Mouse (Mus musculus): ENCODE results near the gene Ccdc194. TPM values are rescaled to one million over a fixed set of nuclear protein-coding genes. Genes with fewer than 3 reads are reported as not detected.
"Not testable (repeated sequence)": the region's sequence is repeated elsewhere in the genome, so short reads cannot be mapped to it uniquely, and the experiment has no call there.

The Ccdc194 gene
- total RNA-seq, 2 experiments from 2014 or later = not detected

DNA sequence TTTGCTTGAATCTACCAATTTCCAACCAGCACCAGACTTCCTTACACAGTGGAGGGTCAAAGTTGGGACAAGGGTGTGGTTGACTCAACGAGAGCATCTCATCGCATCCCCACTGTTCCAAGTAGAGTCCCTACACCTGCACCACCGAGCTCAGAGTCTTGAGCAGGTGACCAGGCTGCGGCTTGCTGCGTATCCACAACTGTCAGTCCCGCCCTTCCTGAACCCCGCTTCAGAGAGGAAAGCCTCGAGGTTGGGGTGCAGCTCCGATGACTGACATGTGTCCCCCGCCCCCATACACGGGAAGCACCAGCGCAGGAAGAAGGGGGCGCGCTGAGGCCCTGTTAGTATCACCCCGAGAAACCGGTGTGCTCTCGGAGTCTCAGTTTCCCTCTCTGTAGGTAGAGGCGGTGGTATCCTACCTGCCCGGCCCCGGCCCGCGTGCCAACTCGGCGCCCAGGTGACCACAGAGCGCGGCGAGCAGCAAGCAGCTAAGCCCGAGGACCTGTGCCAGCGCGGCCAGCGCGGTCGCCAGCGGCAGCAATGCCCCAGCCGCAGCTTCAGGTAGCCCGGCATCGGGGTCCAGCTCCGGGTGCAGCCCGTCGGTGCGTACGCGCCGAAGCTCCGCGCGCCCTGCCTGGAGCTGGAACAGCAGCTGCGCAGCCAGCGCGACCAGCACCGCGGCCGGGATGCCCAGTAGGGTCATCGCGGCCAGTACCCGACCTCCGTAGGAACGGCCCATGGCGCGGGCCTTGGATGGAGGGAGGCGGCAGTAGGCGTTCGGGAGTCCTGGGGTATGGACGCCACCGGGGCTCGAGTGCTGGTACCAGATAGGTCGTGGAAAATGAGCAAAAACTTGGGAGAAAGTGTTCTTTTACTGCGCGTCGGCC is 32.8 kb upstream of the Ccdc194 start, which contains the start of gene Tmem221:
Tmem221 (minus strand) TSS at position 801 of the 887 bp plus-strand sequence.
- ATAC-seq (replicated peaks; ENCODE audit: low FRiP score, poor library complexity, severe bottlenecking) = no peak

DNA sequence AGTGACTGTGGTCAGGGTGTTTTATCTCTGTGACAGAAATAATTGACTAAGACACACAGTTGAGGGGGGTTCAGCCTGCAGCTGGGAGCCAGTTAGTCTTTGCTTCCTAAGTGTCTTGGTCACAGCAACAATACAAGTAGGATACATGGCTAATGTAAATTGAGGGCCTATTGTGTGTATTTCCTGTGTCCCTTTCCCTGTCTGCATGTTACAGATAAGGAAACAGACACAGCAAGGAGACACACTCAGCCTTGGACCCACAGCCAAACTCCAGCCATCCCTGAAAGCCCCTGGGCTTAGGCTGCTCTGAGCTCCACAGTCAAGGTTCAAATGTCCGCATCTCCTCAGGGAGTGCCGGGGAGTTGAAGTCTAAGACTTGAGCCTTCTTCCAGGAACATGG is 29.1 kb upstream of the Ccdc194 start:
- no peak for ATAC-seq (replicated peaks; ENCODE audit: low FRiP score, poor library complexity, severe bottlenecking)

DNA sequence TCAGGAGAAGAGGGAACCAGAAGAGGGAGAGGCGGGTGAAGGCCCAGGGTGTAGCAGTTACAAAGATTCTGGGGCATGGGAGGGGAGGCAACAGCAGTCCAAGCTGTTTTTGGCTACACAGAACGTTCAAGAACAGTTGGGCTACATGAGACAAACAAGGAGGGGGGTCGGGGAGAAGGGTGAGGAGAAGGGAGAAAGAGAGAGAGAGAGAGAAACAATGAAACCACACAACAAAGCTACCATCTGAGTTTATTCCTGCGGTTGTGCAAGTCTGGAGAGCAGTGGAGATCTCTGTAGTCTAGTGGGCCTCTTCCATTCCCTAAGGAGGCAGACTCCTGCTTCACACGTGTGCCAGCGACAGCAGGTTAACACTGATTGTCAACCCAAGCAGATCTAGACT is 28.5 kb upstream of the Ccdc194 start:
- ATAC-seq (replicated peaks; ENCODE audit: low FRiP score, poor library complexity, severe bottlenecking) = no peak

DNA sequence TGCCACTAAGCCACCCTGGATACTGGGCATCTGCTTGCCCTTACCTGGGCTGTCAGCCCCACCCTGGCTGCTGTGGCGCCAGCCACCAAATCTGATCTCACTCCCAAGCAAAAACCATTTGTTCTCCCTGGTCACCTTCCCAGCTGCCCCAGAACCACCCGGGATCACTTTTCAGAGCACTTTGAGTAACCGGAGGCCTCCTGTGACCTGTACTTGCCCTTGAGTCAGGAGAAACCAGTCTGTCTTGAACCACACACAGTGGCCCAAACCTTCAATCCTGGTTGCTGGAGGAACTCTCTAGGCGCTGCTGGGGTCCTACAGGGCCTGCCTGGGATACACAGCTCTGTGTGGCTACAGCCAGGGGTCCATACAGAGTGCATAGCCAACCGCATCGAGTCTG is 27.3 kb upstream of the Ccdc194 start:
- no peak for ATAC-seq (replicated peaks; ENCODE audit: low FRiP score, poor library complexity, severe bottlenecking)

DNA sequence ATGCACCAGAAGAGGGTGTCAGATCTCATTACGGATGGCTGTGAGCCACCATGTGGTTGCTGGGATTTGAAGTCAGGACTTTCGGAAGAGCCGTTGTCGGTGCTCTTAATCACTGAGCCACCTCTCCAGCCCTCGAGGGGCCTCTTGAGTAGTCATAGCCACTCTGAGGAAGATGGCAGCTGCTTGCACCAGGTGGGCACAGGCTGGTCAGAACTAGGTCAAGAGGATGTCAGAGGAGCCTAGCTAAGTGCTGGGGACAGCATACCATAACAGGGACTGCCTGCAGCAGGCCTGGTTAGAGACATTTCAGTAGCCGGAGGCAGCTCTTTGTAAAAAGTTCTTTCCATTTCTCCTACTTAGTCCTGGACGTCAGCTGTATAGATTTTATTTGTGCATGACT is 25.2 kb upstream of the Ccdc194 start:
- no peak for ATAC-seq (replicated peaks; ENCODE audit: low FRiP score, poor library complexity, severe bottlenecking)

DNA sequence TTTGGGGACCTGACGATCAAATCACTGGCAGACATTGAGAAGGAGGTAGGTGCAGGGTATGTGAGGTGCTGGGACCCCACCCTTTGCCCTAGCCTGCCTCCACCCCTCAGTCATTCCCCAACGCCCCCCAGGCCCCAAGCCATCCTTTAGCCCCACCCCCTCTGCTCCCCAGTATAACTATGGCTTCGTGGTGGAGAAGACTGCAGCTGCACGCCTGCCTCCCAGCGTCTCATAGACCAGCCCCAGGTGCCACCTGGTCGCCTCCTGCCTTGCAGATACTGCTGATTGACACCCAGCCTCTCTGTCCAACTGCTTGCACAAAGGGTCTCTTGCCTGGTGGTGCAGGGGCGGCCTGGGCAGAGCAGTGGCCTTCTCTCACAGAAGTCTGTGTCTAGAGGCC is 22.1 kb upstream of the Ccdc194 start:
- ATAC-seq (replicated peaks; ENCODE audit: low FRiP score, poor library complexity, severe bottlenecking) = no peak

DNA sequence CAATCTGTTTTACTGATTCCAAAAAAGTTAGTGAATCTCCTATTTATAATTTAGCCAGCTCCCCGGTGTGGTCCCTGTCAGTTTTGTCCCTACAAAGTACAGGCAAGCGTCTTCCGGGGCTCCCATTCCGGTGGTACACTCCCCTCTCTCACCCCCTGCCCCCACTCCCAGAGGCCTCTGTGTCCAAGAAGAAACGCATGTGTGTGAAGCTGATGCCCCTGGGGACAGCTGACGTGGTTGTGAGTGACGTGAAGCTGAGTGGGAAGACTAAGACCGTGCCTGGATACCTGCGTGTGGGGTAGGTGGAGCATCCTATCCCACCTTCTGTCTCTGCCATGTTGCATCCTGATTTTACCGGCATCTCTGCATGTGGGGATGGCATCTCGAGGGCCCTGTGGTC is 19.5 kb upstream of the Ccdc194 start:
- ATAC-seq (replicated peaks; ENCODE audit: low FRiP score, poor library complexity, severe bottlenecking) = no peak

DNA sequence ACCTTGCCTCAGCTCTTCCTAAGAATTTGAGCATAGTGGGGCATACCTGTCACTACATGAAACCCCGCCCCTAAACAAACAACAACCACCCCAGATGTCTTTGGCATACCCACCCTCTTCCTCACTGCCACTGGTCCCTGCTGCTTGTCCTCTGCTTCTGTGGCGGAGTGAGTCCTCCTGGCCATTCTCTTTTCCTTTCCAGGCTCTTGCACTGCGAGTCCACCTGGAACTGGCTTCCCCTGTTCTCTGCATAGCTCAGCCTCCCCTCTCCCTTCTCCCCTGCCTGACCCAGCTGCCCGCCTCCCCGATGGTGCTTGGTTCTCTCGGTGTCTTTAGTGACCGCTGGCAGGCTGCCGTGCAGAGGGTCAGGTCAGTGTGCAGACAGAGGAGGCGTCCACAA is 18.2 kb upstream of the Ccdc194 start:
- no peak for ATAC-seq (replicated peaks; ENCODE audit: low FRiP score, poor library complexity, severe bottlenecking)

DNA sequence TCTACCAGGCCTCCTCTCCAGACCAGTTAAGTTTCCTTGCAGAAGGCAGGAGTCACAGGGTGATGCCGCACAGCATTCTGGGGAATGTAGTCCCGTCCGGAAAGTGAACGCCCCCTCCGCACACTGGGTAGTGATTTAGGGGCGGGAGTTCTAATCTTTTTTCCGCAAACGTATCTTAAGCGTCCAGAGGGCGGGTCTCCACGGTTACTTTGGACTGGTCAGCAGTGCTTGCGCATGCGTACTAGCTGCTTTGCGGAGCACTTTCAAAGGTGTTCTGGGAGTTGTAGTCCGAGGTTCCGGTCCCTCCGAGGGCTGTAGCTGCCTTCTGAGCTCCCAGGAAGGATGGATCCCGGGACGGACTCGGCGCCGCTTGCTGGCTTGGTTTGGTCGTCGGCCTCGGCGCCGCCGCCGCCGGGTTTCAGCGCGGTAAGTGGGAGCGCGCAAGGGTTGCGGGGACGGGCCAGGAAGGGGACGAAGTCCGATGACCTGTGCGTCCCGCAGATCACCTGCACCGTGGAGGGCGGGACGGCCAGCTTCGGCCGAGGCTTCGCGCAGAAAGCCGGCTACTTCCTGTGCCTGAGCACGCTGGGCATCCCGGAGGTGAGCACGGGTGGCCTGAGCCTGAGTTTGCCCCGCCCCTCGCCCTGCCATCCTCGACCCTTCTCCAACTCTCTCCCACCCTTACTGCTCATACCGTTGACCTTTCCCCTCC is 17.3 kb upstream of the Ccdc194 start, which contains the start of gene Mvb12a:
Mvb12a (plus strand) TSS at position 291 of the 712 bp plus-strand sequence.
- peak; percentile 91 for ATAC-seq (replicated peaks; ENCODE audit: low FRiP score, poor library complexity, severe bottlenecking)

DNA sequence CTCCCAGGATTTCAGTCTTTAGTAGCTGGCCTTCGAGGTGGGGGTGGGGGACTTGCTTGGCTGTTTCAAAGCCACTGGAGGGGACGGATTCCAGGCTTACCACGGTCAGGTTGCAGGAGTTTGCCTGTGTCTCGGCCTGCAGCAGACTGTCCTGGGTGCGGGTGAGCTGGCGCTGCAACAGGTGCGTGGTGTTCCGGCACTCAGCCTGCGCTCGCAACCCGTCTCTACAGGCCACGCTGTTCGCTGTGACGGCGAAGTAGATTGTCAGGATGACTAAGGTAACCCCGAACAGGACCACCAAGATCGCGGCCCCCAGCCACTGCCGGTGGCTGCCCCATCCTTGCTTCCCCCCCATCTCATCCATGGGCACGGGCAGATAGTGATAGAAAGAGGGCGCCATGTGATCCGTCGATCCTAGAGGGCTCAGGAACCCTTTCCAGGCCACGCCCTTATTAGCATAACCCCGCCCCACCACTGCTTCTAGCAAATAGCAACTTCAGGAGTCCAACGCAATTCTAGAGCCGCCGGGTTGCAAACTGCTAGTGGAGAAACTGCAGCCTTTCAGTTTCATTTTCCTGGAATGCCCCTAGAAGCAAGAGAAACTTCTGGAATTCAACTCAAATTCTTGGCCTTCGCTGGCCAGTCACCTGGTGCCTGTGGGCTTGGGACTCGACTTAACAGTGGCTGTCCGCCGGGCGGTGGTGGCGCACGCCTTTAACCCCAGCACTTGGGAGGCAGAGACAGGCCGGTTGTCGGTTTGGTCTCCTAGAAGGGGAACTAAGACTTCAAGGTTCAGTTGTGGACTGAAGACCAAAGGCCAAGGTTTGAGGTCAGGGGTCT is 11.7 kb upstream of the Ccdc194 start, which contains the start of gene Bst2:
Bst2 (minus strand) TSS at position 429 of the 840 bp plus-strand sequence.
- peak; percentile 96 for ATAC-seq (replicated peaks; ENCODE audit: low FRiP score, poor library complexity, severe bottlenecking)

DNA sequence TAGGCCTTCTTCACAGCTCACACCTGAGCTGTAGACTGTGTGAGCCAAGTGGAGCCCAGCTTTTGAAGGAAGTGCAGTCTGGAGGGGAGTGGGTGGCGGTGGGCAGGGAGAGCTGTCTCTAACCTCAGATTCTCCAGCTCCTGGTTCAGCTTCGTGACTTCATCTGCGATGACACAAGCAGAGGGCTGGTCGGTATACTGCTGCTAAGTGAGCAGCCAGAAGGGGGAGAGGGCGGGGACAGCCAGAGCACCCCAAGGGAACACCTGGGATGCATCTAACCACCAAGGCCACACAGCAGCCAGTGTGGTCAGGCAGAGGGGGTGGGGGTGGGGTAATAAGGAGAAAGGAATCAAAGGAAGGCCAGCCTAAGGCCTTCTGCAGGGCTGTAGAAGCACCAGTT is 10.2 kb upstream of the Ccdc194 start:
- no peak for ATAC-seq (replicated peaks; ENCODE audit: low FRiP score, poor library complexity, severe bottlenecking)

DNA sequence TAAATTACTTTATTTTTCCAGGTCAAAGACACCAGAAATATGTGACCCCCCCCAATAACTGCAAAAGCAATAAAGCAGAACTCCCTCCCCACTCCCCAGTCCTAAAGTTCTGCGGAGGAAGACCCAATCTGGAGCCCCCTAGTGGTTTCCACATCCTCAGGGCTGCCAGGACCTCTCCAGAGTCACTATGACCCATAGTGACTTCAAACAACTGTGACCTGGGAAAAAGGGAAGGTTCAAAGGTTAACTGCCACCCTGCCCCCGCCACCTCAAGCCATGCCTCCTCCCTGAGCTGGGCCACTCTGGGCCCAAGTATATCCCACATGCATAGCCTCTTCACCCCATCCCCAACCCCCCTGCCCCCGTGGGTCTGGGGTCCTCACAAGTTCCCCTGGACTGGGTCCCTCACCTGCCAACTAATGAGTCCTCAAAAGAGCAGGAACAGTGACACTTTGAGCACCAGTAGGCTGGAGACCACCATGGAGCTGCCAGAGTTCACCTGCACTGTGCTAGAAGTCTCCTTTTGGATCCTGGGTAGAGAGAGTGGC is 8.8 kb upstream of the Ccdc194 start:
- ATAC-seq (replicated peaks; ENCODE audit: low FRiP score, poor library complexity, severe bottlenecking) = no peak

DNA sequence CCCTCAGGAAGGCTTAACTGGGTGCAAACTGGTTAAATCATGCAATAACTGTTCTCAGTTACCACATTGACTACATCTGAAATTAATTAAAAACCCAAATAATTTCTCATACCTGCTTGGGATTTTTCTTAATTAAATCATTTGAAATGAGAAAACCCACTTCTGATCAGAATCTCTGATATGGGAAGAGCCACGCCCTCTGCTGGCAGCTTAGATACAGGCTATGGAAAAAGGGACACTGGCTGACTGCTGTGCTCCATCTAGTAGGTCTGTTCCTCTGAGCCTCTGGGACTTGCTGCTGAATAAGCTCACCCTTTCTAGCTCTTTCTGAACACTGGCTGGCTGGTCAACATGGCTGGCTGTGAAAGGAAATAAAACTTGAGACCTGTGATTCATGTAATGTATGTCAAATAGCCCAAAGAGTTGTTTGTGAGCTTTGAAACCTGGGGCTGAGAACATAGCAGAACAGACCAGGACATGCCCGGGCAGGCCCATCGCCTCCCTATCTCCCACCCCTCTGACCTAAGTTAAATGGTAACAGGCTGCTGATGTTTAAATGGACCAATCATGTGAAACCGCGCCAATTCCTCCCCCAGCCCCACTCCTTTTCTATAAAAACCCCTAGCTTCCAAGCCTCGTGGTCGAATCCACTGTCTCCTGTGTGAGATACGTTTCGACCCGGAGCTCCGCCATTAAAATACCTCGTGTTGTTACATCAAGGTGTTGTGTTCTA is 5.4 kb upstream of the Ccdc194 start:
- not testable (repeated sequence) for ATAC-seq (replicated peaks; ENCODE audit: low FRiP score, poor library complexity, severe bottlenecking)

DNA sequence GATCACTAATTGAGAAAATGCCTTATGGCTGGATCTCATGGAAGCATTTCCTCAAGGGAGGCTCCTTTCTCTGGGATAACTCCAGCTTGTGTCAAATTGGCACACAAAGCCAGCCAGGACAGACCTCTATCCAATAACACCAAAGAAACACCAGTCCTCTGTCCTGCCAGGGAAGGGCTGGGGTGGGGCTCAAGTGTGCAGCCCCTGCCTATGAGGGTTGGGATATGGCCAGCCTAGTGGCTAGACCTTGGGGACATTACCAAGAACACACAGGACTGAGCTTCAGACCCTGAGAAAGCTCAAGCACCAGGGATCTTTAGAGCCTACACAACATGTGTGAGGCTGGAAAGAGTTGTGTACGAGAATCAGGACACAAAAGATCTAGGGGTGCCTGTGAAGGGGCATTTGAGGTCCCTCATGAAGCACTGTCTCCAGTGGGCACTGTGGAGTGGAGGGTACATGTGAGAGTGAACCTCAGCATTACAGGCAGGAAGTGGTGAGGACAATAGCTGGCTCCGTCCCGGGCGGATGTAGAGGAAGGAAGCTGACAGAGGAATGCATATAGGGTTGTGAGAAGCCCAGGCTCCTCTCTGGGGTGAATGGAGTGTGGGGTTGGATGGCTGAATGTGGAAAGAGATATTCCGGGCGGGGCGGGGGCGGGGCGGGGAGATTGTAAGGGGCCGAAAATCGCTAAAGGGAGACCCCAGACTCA is 3.0 kb upstream of the Ccdc194 start:
- ATAC-seq (replicated peaks; ENCODE audit: low FRiP score, poor library complexity, severe bottlenecking) = no peak

DNA sequence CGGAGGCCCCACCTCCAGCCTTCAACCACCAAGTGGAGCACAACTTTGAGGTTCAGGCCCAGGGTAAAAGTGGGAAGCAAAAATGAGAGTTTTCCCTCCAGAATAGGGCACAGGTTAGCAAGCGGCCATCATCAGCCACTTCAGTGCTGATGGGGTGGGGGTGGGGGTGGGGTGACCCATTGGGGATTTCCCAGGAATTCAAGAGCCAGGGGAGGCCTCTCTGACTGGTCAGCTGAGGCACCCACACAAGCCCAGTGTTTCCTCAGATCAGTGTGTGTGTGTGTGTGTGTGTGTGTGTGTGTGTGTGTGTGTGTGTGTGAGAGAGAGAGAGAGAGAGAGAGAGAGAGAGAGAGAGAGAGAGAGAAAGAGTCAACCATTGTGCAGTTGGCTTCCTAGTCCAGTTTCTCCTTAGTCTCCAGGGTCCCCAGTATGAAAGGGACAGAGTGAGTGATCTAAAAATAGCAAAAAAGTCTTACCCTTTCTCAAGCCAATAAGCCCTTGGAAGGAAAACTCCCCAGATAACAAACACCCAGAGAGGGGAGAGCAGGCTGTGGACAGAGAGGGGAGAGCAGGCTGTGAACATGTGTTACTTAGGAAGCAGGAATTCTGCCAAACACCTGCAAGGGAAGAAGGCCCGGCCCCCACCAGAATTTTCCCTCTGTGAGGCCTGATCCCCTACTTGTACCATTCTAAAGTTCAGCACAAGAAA is 1.8 kb upstream of the Ccdc194 start:
- ATAC-seq (replicated peaks; ENCODE audit: low FRiP score, poor library complexity, severe bottlenecking) = no peak

DNA sequence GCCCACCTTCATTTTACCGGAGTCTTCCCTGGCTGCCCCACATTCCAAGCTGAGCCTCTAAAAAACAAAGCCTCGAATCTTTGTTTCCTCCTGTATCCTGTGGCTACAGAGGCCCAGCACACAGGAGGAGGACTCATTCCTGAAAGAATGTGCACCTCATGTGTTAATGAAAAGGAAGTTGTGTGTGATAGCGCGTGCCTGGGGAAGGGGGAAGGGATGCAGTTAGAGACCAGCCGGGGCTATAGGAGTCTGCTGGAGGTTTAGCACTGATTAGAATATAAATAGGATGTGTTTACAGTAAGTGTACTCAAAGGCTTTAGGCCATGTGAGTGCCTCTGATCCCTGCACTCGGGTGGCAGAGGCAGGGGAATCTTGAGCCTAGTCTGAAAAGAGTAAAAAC is 761 bp upstream of the Ccdc194 start:
- no peak for ATAC-seq (replicated peaks; ENCODE audit: low FRiP score, poor library complexity, severe bottlenecking)

DNA sequence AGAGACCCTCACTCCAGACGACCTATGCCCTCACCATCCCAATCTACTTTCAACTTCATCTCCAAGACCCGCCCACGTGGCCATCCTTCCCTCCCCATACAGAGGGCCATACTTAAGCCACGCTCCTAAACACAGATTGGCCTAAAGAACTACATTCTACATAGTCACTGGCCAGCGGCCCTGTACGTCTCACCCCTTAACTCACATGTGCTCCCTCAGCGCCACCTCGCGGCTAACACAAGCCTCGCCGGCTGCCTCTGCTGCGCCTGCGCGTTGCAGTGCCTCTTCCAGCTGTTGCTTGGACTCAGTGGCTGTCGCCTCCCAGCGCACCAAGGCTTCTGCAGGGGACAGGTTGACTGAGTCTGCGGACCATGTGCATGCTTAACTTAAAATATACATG is 3.9 kb downstream of the Ccdc194 start:
- peak; percentile 68 for ATAC-seq (replicated peaks; ENCODE audit: low FRiP score, poor library complexity, severe bottlenecking)

All from erythroid progenitor cell, adult 5-6 weeks (primary cell).